Mouse (Mus musculus) embryonic facial prominence, embryonic 13.5 days (tissue): Measurements from ENCODE around the gene Msh5. TPM values are rescaled to one million over a fixed set of nuclear protein-coding genes. Genes with fewer than 3 reads are reported as not detected.
"Not testable (repeated sequence)": the region's sequence is repeated elsewhere in the genome, so short reads cannot be mapped to it uniquely, and the experiment has no call there.

Experiments used
- ATAC-seq: fragments of 200-750 bp; cut with Nextera tagmentation; 2 replicates; pipeline ENCODE4 v1.8.0; 2017; ENCODE audit warnings: low read depth; ENCODE audit not compliant: insufficient number of reproducible peaks, insufficient read depth, low FRiP score, low TSS enrichment
- H3K27ac ChIP-seq: fragments of 300-500 bp; sonication (generic); 2 replicates; pipeline ENCODE4 v1.5.1; 2015; ENCODE audit warnings: moderate library complexity, mild to moderate bottlenecking, inconsistent platforms
- H3K27me3 ChIP-seq: fragments of 300-500 bp; sonication (generic); 2 replicates; pipeline ENCODE4 v1.6.1; 2015; ENCODE audit warnings: mild to moderate bottlenecking, inconsistent platforms
- H3K36me3 ChIP-seq: fragments of 300-500 bp; sonication (generic); 2 replicates; pipeline ENCODE4 v1.6.1; 2015; ENCODE audit warnings: mild to moderate bottlenecking, inconsistent platforms
- H3K4me1 ChIP-seq: fragments of 300-500 bp; sonication (generic); 2 replicates; pipeline ENCODE4 v1.6.1; 2015; ENCODE audit warnings: inconsistent platforms
- H3K4me2 ChIP-seq: fragments of 300-500 bp; sonication (generic); 2 replicates; pipeline ENCODE4 v1.6.1; 2015; ENCODE audit warnings: moderate library complexity, mild to moderate bottlenecking, inconsistent platforms
- H3K4me3 ChIP-seq: fragments of 300-500 bp; sonication (generic); 2 replicates; pipeline ENCODE4 v1.5.1; 2015; ENCODE audit warnings: mild to moderate bottlenecking, inconsistent platforms
- H3K9ac ChIP-seq: fragments of 300-500 bp; sonication (generic); 2 replicates; pipeline ENCODE4 v1.6.1; 2015; ENCODE audit warnings: mild to moderate bottlenecking, inconsistent platforms
- H3K9me3 ChIP-seq: fragments of 300-500 bp; sonication (generic); 2 replicates; pipeline ENCODE4 v1.6.1; 2016; ENCODE audit warnings: inconsistent platforms
- WGBS: fragments of 180-500 bp; shearing (Covaris S2); methylation state at CpG from one replicate; pipeline ENCODE4 v1.1.7; 2015; ENCODE audit warnings: mixed read lengths; 5-methylcytosine and 5-hydroxymethylcytosine counted together
- polyA plus RNA-seq: library from polyadenylated mRNA; unstranded; fragments of >200 nt; fragmentation: Nextera tagmentation; extraction: Ambion mirVana; gene quantifications from 2 replicates; pipeline ENCODE4 v1.2.1, GENCODE M21; 2015

Gene Msh5
- polyA plus RNA-seq, 1 experiment from 2014 or later = 3.5 TPM

DNA sequence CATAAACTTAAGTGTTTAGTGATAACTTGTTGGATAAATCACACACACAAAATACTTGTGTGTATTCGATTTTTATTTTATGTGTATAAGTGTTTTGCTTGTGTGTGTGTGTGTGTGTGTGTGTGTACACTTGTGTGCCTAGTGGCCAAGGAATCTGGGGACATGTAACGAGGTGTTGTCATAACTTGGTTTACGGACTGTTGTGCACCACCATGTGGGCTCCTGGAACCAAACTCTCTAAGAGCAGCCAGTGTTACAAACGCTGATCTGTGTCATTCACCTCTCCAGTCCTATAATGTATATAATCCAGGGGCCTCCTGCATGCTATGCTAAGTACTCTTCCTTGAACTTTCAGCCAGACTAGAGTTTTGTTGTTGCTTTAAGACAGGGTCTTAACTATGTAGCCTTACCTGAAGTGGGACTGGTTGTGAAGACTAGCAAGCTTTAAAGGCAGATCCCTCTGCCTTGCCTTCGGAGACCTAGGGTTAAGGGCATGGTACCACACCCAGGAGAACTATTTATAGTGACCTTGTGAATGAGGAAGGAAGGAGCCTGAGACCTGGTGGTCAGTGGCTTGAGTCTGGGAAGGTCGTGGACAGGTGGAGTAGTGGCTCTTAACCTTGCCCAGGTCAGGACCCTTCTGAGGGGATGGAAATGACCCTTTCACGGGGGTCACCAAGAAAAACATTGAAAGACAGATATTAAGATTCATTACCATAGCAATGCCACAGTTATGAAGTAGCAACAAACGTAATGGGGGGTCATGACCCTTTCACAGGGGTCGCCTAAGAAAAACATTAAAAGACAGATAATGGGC is 43.3 kb downstream of the Msh5 start:
- H3K27me3 ChIP-seq = no peaks in the 10 kb centered on the region
- peaks cover 53% of the 10 kb centered on the region for H3K36me3 ChIP-seq
- H3K27ac ChIP-seq = peak overlapping the region; percentile 99
- peak overlapping the region; percentile 90 for H3K4me3 ChIP-seq
- H3K4me2 ChIP-seq = peak overlapping the region; percentile 99
- H3K9me3 ChIP-seq = no peaks in the 10 kb centered on the region
- peak overlapping the region; percentile 98 for H3K9ac ChIP-seq
- no peak for ATAC-seq
- 66% methylated on average over 9 of the region's 9 CpGs for WGBS
- H3K4me1 ChIP-seq = peaks cover 29% of the 10 kb centered on the region

DNA sequence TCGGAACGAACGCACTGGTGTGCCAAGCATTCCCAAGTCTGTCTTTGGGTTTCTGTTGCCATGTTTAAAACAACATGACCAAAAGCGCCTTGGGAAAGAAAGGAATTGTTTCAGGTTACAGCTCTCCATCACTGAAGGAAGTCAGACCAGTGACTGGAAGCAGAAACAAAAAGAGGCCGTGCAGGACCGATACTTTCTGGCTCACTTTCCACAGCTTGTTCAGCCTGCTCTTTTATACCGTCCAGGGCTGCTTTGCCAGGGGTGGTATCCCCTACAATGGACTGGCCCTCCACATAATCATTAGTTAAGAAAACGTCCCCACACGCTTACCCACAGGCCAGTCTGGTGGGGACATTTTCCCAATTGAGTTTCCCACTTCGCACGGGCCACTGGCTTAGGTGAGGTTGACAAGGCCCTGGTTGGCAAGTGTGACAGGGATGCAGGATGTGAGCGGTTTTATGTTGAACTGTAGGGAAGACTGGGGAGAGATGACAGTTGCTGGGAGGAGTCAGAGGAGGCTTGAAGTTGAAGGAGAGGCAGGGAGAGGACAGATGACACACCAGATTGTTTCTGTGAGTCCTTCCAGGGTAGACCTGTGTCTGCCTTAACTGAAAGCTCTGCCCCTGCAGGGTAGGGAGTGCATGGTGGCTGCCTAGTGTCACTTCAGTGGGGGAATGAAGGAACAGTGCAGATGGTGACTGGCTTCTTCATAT is 44.2 kb downstream of the Msh5 start:
- H3K9ac ChIP-seq = peak overlapping the region; percentile 98
- H3K36me3 ChIP-seq = peaks cover 53% of the 10 kb centered on the region
- WGBS = 6% methylated on average over 12 of the region's 12 CpGs
- peak overlapping the region; percentile 90 for H3K4me3 ChIP-seq
- no peaks in the 10 kb centered on the region for H3K9me3 ChIP-seq
- H3K27ac ChIP-seq = peak overlapping the region; percentile 99
- H3K4me1 ChIP-seq = peaks cover 30% of the 10 kb centered on the region
- ATAC-seq = no peak
- peak overlapping the region; percentile 99 for H3K4me2 ChIP-seq
- H3K27me3 ChIP-seq = no peaks in the 10 kb centered on the region

DNA sequence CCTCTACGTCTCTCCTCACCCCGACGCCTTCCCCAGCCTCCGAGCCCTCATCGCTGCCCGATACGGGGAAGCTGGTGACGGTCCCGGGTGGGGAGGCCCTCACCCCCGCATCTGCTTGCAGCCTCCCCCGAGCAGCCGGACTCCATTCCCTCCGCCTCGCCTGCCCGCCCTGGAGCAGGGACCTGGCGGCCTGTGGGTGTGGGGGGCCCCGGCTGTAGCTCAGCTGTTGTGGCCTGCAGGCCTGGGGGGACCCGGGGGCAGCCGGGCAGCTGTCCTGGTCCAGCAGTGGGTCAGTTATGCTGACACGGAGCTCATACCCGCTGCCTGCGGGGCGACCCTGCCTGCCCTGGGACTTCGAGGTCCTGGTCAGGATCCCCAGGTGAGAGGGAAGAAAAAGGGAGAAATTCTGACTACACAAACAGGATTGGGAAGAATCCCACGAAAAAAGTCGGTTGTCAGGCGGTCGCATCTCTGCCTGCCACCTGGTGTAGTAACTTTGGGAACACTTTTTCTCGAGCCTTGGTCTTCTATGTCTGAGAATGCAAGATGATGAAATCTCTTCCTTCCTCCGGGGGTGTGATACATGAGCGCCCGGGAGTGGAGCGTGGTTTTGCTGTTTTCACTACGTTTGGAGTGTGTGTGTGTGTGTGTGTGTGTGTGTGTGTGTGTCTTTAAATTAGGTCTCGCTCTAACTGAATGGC is 44.9 kb downstream of the Msh5 start:
- peak overlapping the region; percentile 90 for H3K4me3 ChIP-seq
- no peaks in the 10 kb centered on the region for H3K9me3 ChIP-seq
- peak overlapping the region; percentile 99 for H3K4me2 ChIP-seq
- peak overlapping the region; percentile 98 for H3K9ac ChIP-seq
- H3K4me1 ChIP-seq = peaks cover 33% of the 10 kb centered on the region
- peak; percentile 2; the same call in 1 of the 2 replicates for ATAC-seq
- WGBS = under 1% methylated on average over 35 of the region's 35 CpGs
- peaks cover 51% of the 10 kb centered on the region for H3K36me3 ChIP-seq
- no peaks in the 10 kb centered on the region for H3K27me3 ChIP-seq
- H3K27ac ChIP-seq = peak overlapping the region; percentile 99

DNA sequence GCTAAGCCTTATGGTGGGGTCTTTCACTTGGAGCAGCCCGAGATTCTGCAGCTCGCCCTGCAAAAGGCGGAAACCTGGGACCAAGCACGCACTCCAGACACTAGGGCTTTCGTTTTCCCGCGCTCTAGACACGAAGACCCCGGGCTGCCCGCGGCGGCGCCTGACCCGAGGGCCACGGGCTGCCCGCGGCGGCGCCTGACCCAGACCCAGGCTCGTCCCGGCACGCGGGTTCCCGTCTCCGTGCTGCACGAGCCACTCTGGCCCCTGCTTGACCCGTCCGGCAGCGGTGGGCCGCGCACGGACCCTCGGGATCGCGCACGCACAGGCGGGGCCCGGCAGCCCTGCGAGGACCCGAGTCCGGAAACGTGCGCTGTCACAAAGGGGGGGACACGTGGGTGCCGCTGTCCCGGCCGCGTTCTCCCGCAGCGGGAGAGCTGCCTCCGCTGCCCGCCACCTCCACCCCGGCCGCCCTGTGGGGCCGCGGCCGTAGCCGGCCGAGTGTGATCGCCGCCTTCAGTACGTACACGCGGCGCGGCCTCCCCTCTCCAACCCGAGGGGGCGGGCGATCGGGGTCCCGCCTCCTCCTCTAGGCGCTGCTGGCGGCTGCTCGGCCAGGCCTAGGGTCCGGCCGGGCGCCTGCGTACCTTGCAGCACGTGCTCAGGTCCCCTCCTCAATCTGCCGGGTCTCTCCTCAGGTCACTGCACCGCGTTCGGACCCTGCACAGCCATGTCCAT is 45.7 kb downstream of the Msh5 start, which contains the start of gene Vars:
Gene Vars, plus strand, starts transcription at position 271 of the 735 bp plus-strand sequence.
- H3K9me3 ChIP-seq = no peaks in the 10 kb centered on the region
- H3K36me3 ChIP-seq = peaks cover 50% of the 10 kb centered on the region
- peak within 1 kb of the TSS; percentile 99 for H3K27ac ChIP-seq
- under 1% methylated on average over 79 of the region's 83 CpGs for WGBS
- H3K4me2 ChIP-seq = peak within 1 kb of the TSS; percentile 99
- H3K9ac ChIP-seq = peak within 1 kb of the TSS; percentile 98
- no peaks in the 10 kb centered on the region for H3K27me3 ChIP-seq
- H3K4me3 ChIP-seq = peak within 1 kb of the TSS; percentile 90
- H3K4me1 ChIP-seq = peaks cover 33% of the 10 kb centered on the region
- peak; percentile 80 for ATAC-seq

DNA sequence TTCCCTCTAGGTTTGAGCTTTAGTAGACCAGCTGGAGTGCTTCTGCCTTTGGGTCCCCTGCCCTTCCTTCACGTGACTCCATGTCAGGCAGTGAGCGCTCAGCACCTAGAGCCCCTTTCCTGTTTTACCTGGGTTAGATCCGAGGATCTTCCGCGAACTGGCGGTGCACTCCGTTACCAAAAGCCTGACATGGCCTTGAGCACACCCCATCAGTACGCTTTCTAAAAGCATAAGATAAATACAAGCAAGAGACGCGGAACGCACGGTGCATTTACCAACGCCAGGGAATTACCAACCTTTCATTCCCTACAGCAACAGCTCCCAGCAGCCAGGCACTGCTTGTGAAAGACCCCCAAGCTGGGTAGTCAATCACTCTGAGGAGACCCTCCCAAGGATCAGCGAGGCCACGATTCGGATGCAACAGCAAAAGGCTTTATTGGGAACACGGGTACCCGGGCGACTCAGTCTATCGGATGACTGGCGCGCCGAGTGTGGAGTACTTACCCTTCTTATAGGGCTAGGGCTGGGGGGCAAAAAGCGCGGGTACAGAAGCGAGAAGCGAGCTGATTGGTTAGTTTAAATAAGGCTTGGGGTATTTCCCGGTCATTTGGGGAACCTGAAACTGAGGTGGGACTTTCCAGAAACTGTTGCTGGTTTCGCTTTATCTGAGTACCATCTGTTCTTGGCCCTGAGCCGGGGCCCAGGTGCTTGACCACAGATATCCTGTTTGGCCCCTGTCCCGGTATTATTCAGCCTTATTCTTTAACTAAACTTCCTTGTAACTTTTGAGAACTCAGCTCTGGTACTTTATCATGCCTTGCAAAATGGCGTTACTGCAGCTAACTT is 46.5 kb downstream of the Msh5 start:
- Histone ChIP-seq H3K36me3 (peaks cover 45% of the 10 kb centered on the region), H3K4me2 (peak overlapping the region; percentile 99), H3K9ac (peak overlapping the region; percentile 98), H3K4me1 (peaks cover 33% of the 10 kb centered on the region), H3K27ac (peak overlapping the region; percentile 99), H3K4me3 (peak overlapping the region; percentile 90)
- not testable (repeated sequence) for H3K9me3 ChIP-seq, ATAC-seq, H3K27me3 ChIP-seq
- WGBS = 24% methylated on average over 30 of the region's 32 CpGs

DNA sequence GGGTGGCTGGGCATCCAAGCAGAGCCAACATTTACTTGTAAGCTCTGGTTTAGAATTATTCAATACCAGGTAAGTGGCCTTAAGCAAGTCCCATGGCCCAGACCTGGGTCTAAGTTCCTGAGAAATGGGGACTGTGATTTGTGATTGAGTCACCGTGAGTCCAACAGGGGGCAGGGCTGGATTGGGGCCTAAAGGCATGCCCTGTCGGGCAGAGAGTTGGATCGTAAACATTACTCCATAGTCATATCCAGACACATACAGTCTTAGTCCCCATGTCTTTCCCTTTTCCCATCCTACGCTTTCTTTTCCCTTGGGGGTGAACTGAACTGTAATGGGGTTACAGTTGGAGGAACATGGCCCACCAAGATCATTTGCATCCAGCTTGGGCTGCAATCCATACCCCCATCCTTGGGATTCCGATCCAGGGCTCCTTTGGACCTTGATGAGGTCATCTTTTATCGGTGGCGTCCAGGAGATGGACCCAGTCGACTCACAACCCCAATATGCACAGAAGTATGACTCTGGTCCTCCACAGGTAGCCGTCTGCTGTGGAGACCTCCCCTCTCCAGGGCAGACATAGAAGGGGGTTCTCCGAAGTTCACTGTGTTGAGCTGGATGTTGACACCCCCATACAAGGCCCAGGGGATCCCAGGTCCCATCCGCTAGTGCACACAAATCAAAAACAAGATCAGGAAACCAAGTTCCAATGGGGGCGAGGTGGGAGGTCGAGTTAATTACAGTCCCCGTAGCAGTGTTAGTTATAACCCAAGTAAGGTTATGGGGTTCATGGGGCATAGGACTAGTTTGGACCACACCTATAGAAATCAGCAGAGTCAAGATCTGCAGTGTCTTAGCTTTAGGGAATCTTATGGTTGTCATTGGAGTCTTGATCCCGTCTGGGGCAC is 47.8 kb downstream of the Msh5 start:
- no peak overlapping the region for H3K9ac ChIP-seq
- peaks cover 33% of the 10 kb centered on the region for H3K4me1 ChIP-seq
- no peaks in the 10 kb centered on the region for H3K27me3 ChIP-seq
- peak overlapping the region; percentile 90 for H3K4me3 ChIP-seq
- H3K9me3 ChIP-seq = no peaks in the 10 kb centered on the region
- no peak overlapping the region for H3K27ac ChIP-seq
- peaks cover 33% of the 10 kb centered on the region for H3K36me3 ChIP-seq
- peak overlapping the region; percentile 99 for H3K4me2 ChIP-seq
- no peak for ATAC-seq
- WGBS = 95% methylated on average over 15 of the region's 15 CpGs

DNA sequence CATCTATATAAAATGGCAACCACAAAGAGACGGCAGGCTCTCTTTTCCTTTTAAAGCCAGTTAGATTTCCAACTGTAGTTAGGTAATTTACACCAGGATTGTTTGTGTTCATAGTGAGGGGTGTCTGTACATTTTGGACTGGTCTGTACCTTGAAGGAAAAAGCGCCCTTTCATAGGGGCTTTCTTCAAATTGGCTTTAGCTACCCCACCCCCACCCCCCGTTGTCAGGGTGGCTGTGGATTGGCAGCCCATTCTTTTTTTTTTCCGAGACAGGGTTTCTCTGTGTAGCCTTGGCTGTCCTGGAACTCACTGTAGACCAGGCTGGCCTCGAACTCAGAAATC is 49.4 kb downstream of the Msh5 start:
- peak overlapping the region; percentile 32 for H3K9ac ChIP-seq
- H3K4me1 ChIP-seq = peaks cover 19% of the 10 kb centered on the region
- no peak overlapping the region for H3K27ac ChIP-seq
- peak overlapping the region; percentile 17; the same call in 1 of the 2 replicates for H3K4me2 ChIP-seq
- H3K9me3 ChIP-seq = no peaks in the 10 kb centered on the region
- no peaks in the 10 kb centered on the region for H3K27me3 ChIP-seq
- no peak for ATAC-seq
- WGBS = 94% methylated on average over 5 of the region's 5 CpGs
- H3K36me3 ChIP-seq = peaks cover 36% of the 10 kb centered on the region
- H3K4me3 ChIP-seq = no peak overlapping the region

DNA sequence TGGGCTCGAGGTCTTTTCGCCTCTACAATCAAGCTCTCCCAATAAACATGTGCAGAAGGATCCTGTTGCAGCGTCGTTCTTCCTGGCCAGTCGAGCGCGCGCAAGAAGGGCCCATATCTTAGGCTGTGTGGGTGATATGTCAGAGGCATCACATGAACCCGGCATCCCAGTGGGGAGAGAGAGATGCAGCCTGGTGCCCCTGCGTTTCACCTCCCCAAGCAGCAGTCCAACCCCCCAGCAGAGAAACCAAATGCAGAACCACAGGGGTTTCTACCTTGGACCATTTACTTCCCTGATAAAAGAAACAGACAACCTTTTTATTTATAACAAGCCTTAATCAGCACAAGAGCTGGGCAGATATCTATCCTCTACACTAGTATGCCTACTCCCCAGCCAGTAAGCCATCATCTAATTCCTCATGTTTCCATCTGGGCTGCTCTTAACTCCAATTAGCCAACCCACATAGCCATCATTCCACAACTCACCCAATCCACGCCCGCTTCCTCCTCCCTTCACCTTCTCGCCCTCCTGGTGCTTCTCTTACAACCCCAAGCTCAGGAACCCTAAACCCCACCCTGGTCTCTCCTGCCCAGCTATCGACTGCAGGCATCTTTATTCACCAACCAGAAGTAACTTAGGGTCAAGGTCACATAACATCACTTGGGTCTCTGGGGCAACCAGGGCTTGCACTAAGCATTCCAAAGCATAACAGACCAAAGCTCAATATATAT is 50.0 kb downstream of the Msh5 start:
- H3K4me1 ChIP-seq = peaks cover 18% of the 10 kb centered on the region
- H3K9ac ChIP-seq = peak overlapping the region; percentile 32; the same call in 1 of the 2 replicates
- 93% methylated on average over 14 of the region's 14 CpGs for WGBS
- no peaks in the 10 kb centered on the region for H3K9me3 ChIP-seq
- H3K4me2 ChIP-seq = peak overlapping the region; percentile 17; the same call in 1 of the 2 replicates
- no peak overlapping the region for H3K4me3 ChIP-seq
- no peak for ATAC-seq
- no peaks in the 10 kb centered on the region for H3K27me3 ChIP-seq
- peaks cover 39% of the 10 kb centered on the region for H3K36me3 ChIP-seq
- no peak overlapping the region for H3K27ac ChIP-seq

DNA sequence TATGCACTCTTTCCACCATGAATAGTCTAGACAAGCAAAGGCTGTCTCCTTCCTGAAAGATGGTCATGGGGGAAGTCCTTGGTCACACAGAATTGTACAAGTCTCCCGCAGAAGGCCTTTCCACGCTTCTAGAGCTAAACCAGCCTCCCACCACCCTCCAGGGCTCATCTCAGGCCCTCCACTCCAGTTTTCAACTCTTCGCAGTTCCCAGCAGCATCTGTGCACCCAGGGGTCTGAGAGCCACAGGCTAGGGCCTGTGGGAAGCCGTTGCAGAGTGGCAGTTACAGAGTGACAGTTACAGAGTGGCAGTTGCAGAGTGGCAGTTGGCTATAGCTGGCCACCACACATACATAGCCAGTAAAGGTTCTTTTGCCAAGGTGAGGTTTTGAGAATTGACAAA is 50.6 kb downstream of the Msh5 start:
- WGBS = 95% methylated on average over 4 of the region's 4 CpGs
- H3K9me3 ChIP-seq, H3K27me3 ChIP-seq, H3K27ac ChIP-seq, H3K4me3 ChIP-seq, H3K9ac ChIP-seq, H3K4me2 ChIP-seq, ATAC-seq: not testable (repeated sequence)
- Histone ChIP-seq H3K4me1 (peaks cover 18% of the 10 kb centered on the region), H3K36me3 (peaks cover 45% of the 10 kb centered on the region)
